Mouse (Mus musculus): ENCODE results near the gene C1qtnf1. TPM values are rescaled to one million over a fixed set of nuclear protein-coding genes. Genes with fewer than 3 reads are reported as not detected.

Gene C1qtnf1
- polyA plus RNA-seq, 1 experiment from 2014 or later, result 1.6 TPM

DNA sequence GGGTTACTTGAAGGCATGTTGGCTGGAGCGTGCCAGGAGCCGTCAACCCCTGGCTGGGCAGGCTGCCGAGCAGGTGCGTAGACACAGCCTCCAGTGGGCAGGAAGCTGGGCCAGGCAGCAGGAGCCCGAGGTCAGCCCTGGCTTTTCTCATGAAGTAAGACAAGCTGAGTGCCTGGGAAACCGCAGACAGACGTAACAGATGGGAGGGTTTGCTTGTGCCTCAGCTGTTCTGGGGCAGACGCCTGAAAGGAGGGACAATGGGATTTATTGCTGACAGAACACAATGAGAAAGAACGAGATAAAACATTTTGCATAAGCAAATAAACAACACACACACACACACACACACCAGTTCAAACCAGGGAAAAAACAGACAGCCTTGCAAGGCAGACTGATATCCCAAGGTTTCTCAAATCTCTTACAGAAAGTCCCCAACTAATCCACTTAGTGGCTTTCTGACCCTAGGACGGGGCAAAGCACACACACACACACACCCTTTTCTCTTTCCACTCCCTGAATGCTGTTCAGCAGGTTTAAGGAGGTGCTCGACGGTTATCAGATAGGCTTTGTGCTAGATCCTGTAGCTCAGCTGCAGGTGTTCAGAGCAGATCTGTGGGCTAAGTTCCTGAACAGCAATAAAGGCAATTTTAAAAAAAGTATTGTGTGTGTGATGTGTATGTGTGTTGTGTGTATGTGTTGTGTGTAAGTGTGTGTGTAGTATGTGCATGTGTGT lies 42.4 kb downstream of the C1qtnf1 start:
- no peaks in the 10 kb centered on the region for H3K9me3 ChIP-seq (replicated peaks)
- no peak overlapping the region for H3K4me2 ChIP-seq
- H3K4me3 ChIP-seq, result no peak overlapping the region
- no peak for ATAC-seq
- no peaks in the 10 kb centered on the region for H3K36me3 ChIP-seq (ENCODE audit: poor library complexity, severe bottlenecking)
- no peak overlapping the region for H3K9ac ChIP-seq
- 34% methylated on average over 12 of the region's 12 CpGs for WGBS
- H3K27ac ChIP-seq, result peak overlapping the region; percentile 6; the same call in 1 of the 2 replicates
- H3K4me1 ChIP-seq, result peaks cover 6% of the 10 kb centered on the region
- H3K27me3 ChIP-seq, result no peaks in the 10 kb centered on the region

DNA sequence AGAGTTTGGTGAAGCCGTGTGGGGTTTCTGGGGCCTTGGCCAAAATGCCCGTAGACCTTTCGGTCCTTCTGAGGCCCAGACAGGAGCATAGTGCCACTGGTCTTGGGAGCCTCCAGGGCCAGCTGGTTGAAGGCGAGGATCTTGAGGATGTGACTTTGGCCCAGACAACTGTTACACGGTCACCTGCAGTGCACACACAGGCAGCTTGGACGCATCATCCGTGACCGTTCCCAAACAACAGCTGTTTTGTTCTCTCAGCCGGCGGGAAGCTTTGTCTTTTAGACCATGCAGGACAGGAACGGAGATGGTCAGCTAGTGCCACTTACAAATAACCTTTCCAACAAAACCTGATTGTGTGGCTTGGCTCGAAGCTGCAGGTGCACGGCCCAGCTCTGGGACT lies 43.7 kb downstream of the C1qtnf1 start:
- no peak for ATAC-seq
- Histone ChIP-seq H3K4me3 (no peak overlapping the region), H3K9me3 (replicated peaks) (no peaks in the 10 kb centered on the region), H3K9ac (no peak overlapping the region), H3K4me1 (peaks cover 6% of the 10 kb centered on the region), H3K4me2 (no peak overlapping the region), H3K27me3 (no peaks in the 10 kb centered on the region), H3K27ac (no peak overlapping the region), H3K36me3 (ENCODE audit: poor library complexity, severe bottlenecking) (no peaks in the 10 kb centered on the region)
- 87% methylated on average over 13 of the region's 13 CpGs for WGBS

DNA sequence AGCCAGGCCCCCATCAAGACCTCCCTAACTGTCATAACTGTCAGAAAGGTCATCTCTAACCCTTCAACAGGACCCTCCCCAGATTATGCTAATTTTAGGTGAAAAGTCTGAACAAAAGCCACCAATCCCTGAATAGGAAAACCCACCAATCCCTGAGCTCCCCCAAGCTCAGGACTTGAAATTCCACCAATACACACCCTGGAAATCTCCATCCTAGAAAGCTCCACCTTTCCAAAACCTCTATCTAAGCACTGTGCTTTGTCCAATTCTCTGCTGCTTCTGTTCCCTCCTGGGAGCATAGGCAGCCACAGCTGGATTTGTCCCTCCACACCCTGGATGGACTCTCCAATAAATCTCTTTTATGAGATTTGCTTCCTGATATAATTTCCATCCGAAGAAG lies 45.2 kb downstream of the C1qtnf1 start:
- no peak for ATAC-seq
- Histone ChIP-seq H3K36me3 (ENCODE audit: poor library complexity, severe bottlenecking) (no peaks in the 10 kb centered on the region), H3K27ac (no peak overlapping the region), H3K4me2 (no peak overlapping the region), H3K9me3 (replicated peaks) (no peaks in the 10 kb centered on the region), H3K4me3 (no peak overlapping the region), H3K27me3 (no peaks in the 10 kb centered on the region), H3K4me1 (peaks cover 13% of the 10 kb centered on the region), H3K9ac (no peak overlapping the region)
- WGBS, result 100% methylated on average over 1 of the region's 1 CpGs

DNA sequence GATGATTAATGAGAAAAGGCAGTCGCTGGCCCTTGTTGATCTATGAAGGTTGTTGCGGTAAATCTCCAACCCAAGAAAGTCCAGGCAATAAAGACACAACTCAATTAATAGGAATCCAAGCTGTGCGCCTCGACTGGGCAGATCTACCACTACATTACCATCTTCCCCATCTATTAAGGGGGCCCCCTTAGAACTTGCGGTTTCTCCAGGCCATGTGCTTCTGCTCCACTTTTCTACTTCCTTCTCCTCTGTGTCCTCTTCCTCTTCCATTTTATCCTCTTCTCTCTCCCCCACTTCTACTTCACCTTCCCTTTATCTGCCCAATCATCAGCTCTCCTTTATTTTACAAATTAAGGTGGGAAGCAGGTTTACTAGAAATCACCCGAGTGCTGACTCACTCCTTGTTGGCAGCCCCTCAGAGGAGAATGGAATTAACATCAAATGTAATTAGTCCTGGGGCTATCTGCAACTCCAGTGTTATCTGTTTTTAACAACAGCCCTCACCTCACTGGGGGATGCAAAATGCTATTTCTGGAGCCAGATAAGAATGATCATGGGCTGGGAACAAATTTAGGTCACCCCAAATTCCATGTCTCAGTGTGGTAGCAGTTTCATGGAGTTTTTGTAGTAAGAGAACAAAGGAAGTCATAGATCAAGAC lies 46.0 kb downstream of the C1qtnf1 start:
- Histone ChIP-seq H3K4me3 (no peak overlapping the region), H3K27me3 (no peaks in the 10 kb centered on the region), H3K27ac (no peak overlapping the region), H3K4me1 (peaks cover 13% of the 10 kb centered on the region), H3K4me2 (no peak overlapping the region), H3K9me3 (replicated peaks) (no peaks in the 10 kb centered on the region), H3K36me3 (ENCODE audit: poor library complexity, severe bottlenecking) (no peaks in the 10 kb centered on the region), H3K9ac (no peak overlapping the region)
- WGBS, result 84% methylated on average over 6 of the region's 6 CpGs
- no peak for ATAC-seq

DNA sequence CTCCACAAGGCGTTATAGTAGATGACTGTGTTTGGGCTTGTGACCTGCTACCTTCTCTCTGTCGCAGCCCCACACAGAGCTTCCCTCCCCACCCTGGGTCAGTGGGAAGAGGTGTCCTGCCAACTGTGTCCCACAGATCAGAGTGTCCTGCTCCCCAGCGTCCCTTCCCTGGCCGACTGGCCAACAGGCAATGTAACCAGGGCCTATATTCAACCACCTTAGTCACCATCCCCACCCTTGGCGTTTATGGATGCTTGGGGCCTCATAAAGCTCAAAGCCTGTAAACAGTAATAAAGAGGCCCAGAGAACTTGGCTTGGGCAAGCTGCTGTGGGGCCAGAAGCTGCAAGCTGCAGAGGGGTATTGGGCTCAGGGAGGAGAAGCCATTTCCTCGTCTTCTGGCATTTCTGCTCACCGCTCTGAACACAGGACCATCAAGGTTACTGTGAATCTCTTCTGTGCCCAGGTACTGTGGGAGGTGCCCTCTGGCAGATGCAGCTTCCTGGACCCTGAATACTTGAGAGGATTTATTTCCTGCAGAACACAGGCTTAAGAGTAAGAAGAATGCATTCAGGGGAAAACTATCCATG lies 47.6 kb downstream of the C1qtnf1 start:
- Histone ChIP-seq H3K27me3 (no peaks in the 10 kb centered on the region), H3K4me1 (peaks cover 7% of the 10 kb centered on the region), H3K4me2 (no peak overlapping the region), H3K4me3 (no peak overlapping the region), H3K9me3 (replicated peaks) (no peaks in the 10 kb centered on the region), H3K27ac (no peak overlapping the region), H3K36me3 (ENCODE audit: poor library complexity, severe bottlenecking) (0 out of 2 replicates have a peak, but pooled peaks cover 3% of the 10 kb centered on the region), H3K9ac (no peak overlapping the region)
- 92% methylated on average over 7 of the region's 7 CpGs for WGBS
- ATAC-seq, result no peak

DNA sequence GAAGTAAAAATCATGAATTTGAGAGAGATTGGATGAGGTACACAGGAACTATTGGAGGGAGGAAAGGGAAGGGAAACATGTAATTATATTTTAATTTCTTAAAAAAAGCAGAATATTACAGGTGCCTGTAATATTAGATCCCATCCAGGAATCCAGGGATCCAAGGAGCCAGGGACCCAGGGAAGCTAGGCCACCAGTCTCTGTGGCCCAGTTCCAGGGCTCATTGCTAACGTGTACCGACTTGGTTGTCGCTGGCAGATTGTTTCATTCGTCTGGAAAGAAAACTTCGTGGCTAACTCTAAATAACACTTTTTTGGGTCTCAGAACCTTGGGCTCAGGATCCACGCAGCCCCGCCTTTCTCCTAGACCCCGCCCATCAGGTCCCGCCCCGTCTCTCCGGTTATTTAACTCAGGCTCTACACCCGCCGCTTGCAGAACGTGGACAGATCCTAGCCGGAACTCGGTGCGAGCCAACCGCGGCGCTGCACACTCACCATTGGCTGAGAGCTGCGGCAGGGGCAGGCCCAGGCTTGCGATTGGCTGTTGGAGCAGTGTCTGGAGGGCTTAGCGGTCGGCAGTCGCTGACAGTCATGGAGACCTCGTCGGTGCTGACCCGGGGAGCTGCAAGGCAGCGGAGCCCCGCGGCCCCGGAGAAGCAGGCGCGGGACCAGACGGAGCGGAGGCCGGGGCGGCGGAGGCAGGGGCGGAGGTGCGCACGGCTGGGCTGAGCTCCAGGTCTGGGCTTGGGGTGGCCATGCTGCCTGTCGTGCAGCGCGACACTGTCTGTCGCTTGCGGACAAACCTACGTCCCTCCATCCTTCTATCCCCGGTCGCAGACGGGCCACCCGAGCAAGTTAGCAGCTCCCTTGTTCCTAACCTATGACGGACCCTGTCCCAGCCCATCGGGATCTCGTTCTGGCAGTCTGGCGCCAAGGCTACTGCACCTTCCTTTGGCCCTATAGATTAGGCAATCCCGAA lies 48.7 kb downstream of the C1qtnf1 start, which contains the start of gene Engase:
TSS of gene Engase (plus strand) at position 434 of the 978 bp plus-strand sequence.
- Histone ChIP-seq H3K36me3 (ENCODE audit: poor library complexity, severe bottlenecking) (0 out of 2 replicates have a peak, but pooled peaks cover 3% of the 10 kb centered on the region), H3K4me2 (peak within 1 kb of the TSS; percentile 75), H3K4me1 (peaks cover 7% of the 10 kb centered on the region), H3K9me3 (replicated peaks) (no peaks in the 10 kb centered on the region), H3K27me3 (no peaks in the 10 kb centered on the region), H3K27ac (no peak within 1 kb of the TSS), H3K4me3 (peak within 1 kb of the TSS; percentile 70), H3K9ac (peak within 1 kb of the TSS; percentile 76)
- WGBS, result 1% methylated on average over 57 of the region's 57 CpGs
- peak; percentile 100 for ATAC-seq

DNA sequence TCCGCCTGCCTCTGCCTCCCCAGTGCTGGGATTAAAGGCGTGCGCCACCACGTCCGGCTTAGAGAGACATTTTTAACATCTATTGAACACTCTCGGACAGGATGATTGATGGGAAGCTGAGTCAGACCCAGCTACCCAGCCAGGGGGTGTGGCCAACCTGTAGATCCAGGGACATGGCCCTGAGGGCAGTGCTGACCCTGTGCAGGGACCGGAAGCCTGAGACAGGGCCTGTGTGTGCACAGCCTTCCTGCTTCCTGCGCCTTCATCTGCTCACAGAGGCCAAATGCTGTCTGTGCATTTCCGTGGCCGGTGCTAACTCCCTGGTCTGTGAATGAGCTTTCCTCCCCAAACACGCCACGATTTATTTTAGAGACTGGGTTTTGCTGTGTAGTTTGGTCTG lies 51.8 kb downstream of the C1qtnf1 start:
- ATAC-seq, result no peak
- no peaks in the 10 kb centered on the region for H3K27me3 ChIP-seq
- 88% methylated on average over 12 of the region's 12 CpGs for WGBS

DNA sequence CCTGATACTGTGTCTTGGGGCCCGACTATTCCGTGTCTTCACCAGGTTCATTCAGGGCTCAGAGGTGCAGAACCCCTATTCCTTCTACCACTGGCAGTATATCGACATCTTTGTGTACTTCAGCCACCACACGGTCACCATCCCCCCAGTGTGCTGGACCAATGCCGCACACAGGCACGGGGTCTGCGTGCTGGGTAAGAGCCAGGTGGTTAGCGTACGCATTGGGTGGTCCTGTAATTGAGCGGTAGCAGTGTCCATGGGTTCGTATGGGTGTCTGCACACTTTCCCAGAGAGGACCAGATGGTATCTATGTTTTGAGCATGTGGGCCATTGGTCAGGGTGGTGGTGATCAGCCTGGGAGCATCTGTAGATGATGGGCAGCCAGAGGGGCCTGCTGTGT lies 53.2 kb downstream of the C1qtnf1 start:
- Histone ChIP-seq H3K36me3 (ENCODE audit: poor library complexity, severe bottlenecking) (peaks cover 22% of the 10 kb centered on the region), H3K9me3 (replicated peaks) (no peaks in the 10 kb centered on the region), H3K27me3 (no peaks in the 10 kb centered on the region), H3K4me3 (no peak overlapping the region), H3K4me1 (peaks cover 7% of the 10 kb centered on the region), H3K27ac (no peak overlapping the region), H3K9ac (no peak overlapping the region), H3K4me2 (no peak overlapping the region)
- WGBS, result 96% methylated on average over 11 of the region's 11 CpGs
- no peak for ATAC-seq

More for the DNA sequence above, 51.8 kb downstream of the C1qtnf1 start:
- Histone ChIP-seq H3K9me3 (replicated peaks) (no peaks in the 10 kb centered on the region), H3K4me2 (no peak overlapping the region), H3K4me3 (no peak overlapping the region), H3K9ac (no peak overlapping the region), H3K4me1 (peaks cover 7% of the 10 kb centered on the region), H3K36me3 (ENCODE audit: poor library complexity, severe bottlenecking) (peaks cover 12% of the 10 kb centered on the region; the same call in 1 of the 2 replicates), H3K27ac (no peak overlapping the region)

DNA sequence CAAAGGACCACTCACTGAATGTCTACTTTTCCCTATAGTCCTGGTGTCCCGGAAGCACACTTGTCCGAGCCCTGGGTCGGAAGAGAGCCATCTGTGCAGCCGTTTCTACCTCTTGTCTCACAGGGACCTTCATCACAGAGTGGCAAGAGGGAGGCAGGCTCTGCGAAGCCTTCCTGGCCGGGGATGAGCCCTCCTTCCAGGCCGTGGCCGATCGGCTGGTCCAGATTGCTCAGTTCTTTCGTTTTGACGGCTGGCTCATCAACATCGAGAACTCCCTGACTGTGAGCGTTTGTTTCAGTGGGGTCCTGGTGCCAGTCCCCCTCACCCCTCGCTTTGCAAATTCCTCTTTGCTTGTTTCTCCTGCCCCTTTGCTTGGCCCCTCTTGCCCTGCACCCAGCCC lies 53.7 kb downstream of the C1qtnf1 start:
- Histone ChIP-seq H3K36me3 (ENCODE audit: poor library complexity, severe bottlenecking) (peaks cover 26% of the 10 kb centered on the region), H3K9ac (no peak overlapping the region), H3K27me3 (no peaks in the 10 kb centered on the region), H3K4me2 (no peak overlapping the region), H3K4me3 (no peak overlapping the region), H3K27ac (no peak overlapping the region), H3K4me1 (peaks cover 7% of the 10 kb centered on the region), H3K9me3 (replicated peaks) (no peaks in the 10 kb centered on the region)
- ATAC-seq, result no peak
- WGBS, result 79% methylated on average over 14 of the region's 14 CpGs

DNA sequence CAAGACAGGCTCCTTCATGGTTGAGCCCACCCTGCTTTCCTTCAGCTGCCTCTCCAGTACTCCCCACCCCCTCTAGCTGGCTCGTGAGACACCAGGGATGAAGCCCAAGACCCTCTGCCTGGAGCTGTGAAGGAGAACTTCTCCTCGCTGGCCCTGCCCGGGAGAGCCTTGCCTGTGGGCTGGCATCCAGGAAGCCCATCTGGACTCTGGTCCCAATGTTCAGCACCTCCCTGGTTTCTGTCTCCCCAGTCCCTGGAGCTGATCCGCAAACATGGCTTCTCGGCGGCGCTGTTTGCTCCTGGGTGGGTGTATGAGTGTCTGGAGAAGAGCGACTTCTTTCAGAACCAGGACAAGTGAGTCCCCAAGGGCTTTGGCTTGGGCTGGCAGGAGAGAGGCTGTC lies 56.2 kb downstream of the C1qtnf1 start:
- peaks cover 26% of the 10 kb centered on the region for H3K36me3 ChIP-seq (ENCODE audit: poor library complexity, severe bottlenecking)
- no peaks in the 10 kb centered on the region for H3K9me3 ChIP-seq (replicated peaks)
- H3K4me3 ChIP-seq, result no peak overlapping the region
- H3K4me1 ChIP-seq, result peaks cover 3% of the 10 kb centered on the region; the same call in 1 of the 2 replicates
- no peak for ATAC-seq
- H3K9ac ChIP-seq, result no peak overlapping the region
- WGBS, result 91% methylated on average over 8 of the region's 8 CpGs
- no peaks in the 10 kb centered on the region for H3K27me3 ChIP-seq
- no peak overlapping the region for H3K4me2 ChIP-seq
- H3K27ac ChIP-seq, result 0 out of 2 replicates have a peak overlapping the region, but pooled peaks have one; percentile 8

DNA sequence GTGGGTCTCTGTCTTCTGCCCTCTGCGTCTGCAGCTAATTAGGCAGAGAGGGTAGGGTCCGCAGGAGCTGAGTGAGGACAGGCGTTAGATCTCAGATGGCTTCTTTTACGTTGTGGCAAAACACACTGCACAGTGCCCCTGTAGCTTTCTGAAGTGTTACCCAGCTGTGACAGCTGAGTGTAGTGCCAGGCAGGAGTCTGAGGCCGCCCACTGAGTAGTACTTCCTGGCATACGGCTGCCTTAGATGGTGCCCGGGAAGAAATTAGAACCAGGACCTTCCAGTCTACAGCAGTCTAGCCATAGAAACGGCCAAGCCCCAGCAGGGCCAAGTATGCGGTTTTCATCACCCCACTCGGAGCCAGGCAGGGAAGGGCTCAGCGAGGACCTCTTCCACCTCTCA lies 57.3 kb downstream of the C1qtnf1 start:
- peaks cover 6% of the 10 kb centered on the region; the same call in 1 of the 2 replicates for H3K4me1 ChIP-seq
- peaks cover 24% of the 10 kb centered on the region for H3K36me3 ChIP-seq (ENCODE audit: poor library complexity, severe bottlenecking)
- no peak overlapping the region for H3K27ac ChIP-seq
- no peak overlapping the region for H3K4me3 ChIP-seq
- no peak overlapping the region for H3K9ac ChIP-seq
- ATAC-seq, result 0 out of 2 replicates have a peak, but pooled peaks have one; percentile 25
- 79% methylated on average over 11 of the region's 11 CpGs for whole genome bisulfite sequencing
- H3K9me3 ChIP-seq (replicated peaks), result no peaks in the 10 kb centered on the region
- H3K4me2 ChIP-seq, result no peak overlapping the region
- H3K27me3 ChIP-seq, result no peaks in the 10 kb centered on the region
